Mouse (Mus musculus): Measurements from ENCODE around the gene Arhgap35.
"Not testable (repeated sequence)": the region's sequence is repeated elsewhere in the genome, so short reads cannot be mapped to it uniquely, and the experiment has no call there.

Arhgap35 gene

GRCm38 (mm10) chr7:16606808-16607207 lies 8.0 kb downstream of the Arhgap35 start:
- DNase-seq (ENCODE audit: extremely low spot score, low spot score): not testable (repeated sequence)

- no peak for DNase-seq (ENCODE audit: extremely low spot score, low spot score)
Measured at GRCm38 (mm10) chr7:16604141-16604540, 10.7 kb downstream of the Arhgap35 start.

GRCm38 (mm10) chr7:16601683-16602102 lies 13.1 kb downstream of the Arhgap35 start:
- DNase-seq (ENCODE audit: extremely low spot score, low spot score): no peak

- DNase-seq (ENCODE audit: extremely low spot score, low spot score): no peak
Measured at GRCm38 (mm10) chr7:16599006-16599405, 15.8 kb downstream of the Arhgap35 start.

- no peak for DNase-seq (ENCODE audit: extremely low spot score, low spot score)
Measured at GRCm38 (mm10) chr7:16591292-16591691, 23.5 kb downstream of the Arhgap35 start.

- no peak for DNase-seq (ENCODE audit: extremely low spot score, low spot score)
Measured at GRCm38 (mm10) chr7:16587649-16588048, 27.1 kb downstream of the Arhgap35 start.

GRCm38 (mm10) chr7:16584384-16584783 lies 30.4 kb downstream of the Arhgap35 start:
- no peak for DNase-seq (ENCODE audit: extremely low spot score, low spot score)

GRCm38 (mm10) chr7:16583775-16584174 lies 31.0 kb downstream of the Arhgap35 start:
- no peak for DNase-seq (ENCODE audit: extremely low spot score, low spot score)

GRCm38 (mm10) chr7:16582299-16582698 lies 32.5 kb downstream of the Arhgap35 start:
- no peak for DNase-seq (ENCODE audit: extremely low spot score, low spot score)

GRCm38 (mm10) chr7:16581276-16582100 lies 33.3 kb downstream of the Arhgap35 start:
- no peak for DNase-seq (ENCODE audit: extremely low spot score, low spot score)

- DNase-seq (ENCODE audit: extremely low spot score, low spot score): no peak
Measured at GRCm38 (mm10) chr7:16576719-16577118, 38.1 kb downstream of the Arhgap35 start.

GRCm38 (mm10) chr7:16571191-16571590 lies 43.6 kb downstream of the Arhgap35 start:
- DNase-seq (ENCODE audit: extremely low spot score, low spot score): no peak

- no peak for DNase-seq (ENCODE audit: extremely low spot score, low spot score)
Measured at GRCm38 (mm10) chr7:16570737-16571136, 44.1 kb downstream of the Arhgap35 start.

- no peak for DNase-seq (ENCODE audit: extremely low spot score, low spot score)
Measured at GRCm38 (mm10) chr7:16564491-16564890, 50.3 kb downstream of the Arhgap35 start.

GRCm38 (mm10) chr7:16557783-16558538 lies 56.8 kb downstream of the Arhgap35 start:
- DNase-seq (ENCODE audit: extremely low spot score, low spot score): no peak

- no peak for DNase-seq (ENCODE audit: extremely low spot score, low spot score)
Measured at GRCm38 (mm10) chr7:16557251-16557650, 57.5 kb downstream of the Arhgap35 start.

GRCm38 (mm10) chr7:16554215-16554614 lies 60.6 kb downstream of the Arhgap35 start:
- DNase-seq (ENCODE audit: extremely low spot score, low spot score): no peak

GRCm38 (mm10) chr7:16551581-16551980 lies 63.2 kb downstream of the Arhgap35 start:
- no peak for DNase-seq (ENCODE audit: extremely low spot score, low spot score)

- DNase-seq (ENCODE audit: extremely low spot score, low spot score): no peak
Measured at GRCm38 (mm10) chr7:16549299-16549698, 65.5 kb downstream of the Arhgap35 start.

- no peak for DNase-seq (ENCODE audit: extremely low spot score, low spot score)
Measured at GRCm38 (mm10) chr7:16544770-16545169, 70.0 kb downstream of the Arhgap35 start.

GRCm38 (mm10) chr7:16537220-16537903 lies 77.4 kb downstream of the Arhgap35 start:
- no peak for DNase-seq (ENCODE audit: extremely low spot score, low spot score)

GRCm38 (mm10) chr7:16525995-16526394 lies 88.8 kb downstream of the Arhgap35 start:
- DNase-seq (ENCODE audit: extremely low spot score, low spot score): no peak
